Mouse (Mus musculus) liver, embryonic 14.5 days (tissue): ENCODE measurements around the gene Bcdin3d.

ENCODE experiments used
- CTCF ChIP-seq: IDR thresholded peaks from 2 replicates; pipeline ENCODE4 v1.5.1; 2016; ENCODE audit warnings: antibody characterized with exemption, low read depth, control low read depth
- EP300 ChIP-seq: IDR thresholded peaks from 2 replicates; pipeline ENCODE4 v1.6.1; 2016; ENCODE audit warnings: antibody characterized with exemption, low read depth

DNA sequence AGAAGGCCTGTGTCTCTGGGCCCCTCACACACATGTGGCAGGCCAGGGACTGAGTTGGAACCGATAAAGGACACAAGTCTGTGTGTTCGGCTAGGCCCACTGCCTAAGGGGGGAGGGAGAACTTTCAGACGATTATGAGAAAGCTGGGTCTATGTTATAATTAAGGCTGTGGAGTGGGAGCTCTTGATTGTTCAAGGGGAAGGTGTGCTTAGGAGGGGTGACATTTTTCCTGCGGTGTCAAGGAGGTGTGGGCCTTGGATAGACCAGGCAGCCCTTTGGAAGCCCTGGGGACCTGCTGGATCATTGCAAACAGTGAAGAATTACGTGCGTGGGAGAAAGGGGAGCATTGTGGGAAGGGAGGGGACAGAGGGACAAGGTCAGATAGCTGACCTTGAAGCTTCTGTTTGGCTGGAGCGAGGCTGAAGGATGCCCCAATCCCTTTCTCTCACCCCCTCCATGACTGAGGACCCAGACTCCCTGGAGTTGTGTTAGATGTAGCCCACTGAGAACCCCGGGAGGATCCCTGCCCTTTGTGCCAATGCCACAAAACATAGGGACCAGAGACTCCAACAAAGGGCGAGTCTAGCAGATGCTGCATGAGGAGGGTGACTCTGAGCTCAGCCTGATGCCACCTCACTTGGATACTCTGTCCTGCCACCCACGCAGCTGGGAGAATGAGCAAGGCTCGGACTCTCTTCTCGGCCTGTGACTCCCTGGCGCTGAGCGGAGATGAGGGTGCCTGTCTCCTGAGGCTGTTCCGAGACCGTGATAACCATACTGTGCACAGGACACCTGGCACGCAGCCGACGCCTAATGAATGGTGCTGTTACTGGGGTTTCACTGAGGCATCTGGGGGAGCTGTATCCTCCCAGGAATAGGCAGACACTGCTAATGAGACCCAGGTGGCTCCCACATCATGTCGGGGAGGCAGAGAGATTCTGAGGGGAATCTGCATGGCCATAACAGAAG lies 27.0 kb upstream of the Bcdin3d start:
- TF ChIP-seq CTCF = no peak
- TF ChIP-seq EP300 = no peak
